Mouse (Mus musculus): ENCODE results near the gene Klf12.
"Not testable (repeated sequence)": the region's sequence is repeated elsewhere in the genome, so short reads cannot be mapped to it uniquely, and the experiment has no call there.

The Klf12 gene

DNA sequence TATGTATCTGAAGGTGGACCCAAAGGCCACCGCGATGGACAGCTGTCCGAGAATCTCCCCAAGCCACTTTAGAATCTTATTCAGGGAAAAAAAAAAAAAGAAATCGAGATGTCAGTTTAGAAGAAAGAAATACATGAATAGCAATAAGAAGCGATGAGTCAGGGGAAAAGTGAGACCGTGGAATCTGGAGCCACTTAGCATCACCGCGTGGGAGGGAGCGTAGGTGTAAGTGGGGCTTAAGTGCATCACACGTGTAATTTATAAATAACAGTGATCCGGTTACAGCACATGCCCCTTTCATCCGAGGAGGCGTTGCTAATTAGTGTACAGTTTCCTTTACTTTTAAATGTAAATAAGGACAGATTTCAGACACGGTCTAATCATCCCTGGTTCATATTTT, 390.4 kb downstream of the Klf12 start:
- no peak for DNase-seq (ENCODE audit: low read depth in 2 of 2, low spot score in 2 of 2)

DNA sequence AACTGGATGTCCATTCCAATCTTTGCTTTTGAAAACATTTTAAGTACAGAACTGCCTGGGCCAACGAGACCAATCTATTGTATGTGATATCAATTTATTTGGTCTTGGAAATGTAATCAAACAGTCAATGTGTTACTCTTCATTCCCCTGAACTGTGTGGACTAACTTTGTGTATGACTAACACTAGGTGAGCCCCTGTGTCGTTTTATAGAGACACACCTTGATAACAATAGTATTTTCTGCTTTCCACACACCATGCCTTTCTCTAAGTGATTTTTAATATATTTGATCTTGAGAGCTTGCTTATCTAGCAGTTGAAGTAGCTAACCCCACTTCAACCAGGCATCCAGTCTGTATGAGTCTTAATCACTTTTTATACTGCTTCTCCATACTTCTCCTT, 398.0 kb downstream of the Klf12 start:
- DNase-seq (ENCODE audit: low read depth in 2 of 2, low spot score in 2 of 2) = no peak

DNA sequence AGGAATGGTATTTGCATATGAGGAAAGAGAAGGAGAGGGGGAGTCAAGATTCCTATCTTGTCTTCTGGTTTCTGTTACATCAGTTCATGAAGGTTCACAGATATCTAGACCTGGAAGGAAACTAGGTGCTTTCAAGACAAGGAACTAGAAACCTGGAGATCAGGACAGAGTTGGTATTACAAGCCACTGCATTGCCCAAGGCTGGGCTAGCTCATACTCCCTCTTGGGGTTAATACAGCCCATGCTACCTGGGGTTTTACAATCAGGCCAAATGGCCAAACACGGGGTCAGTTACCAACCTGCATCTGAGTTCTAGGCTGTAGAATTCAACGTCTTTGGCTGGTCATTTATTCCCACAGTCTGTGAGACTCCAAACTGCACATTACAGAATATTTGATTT, 398.9 kb downstream of the Klf12 start:
- no peak for DNase-seq (ENCODE audit: low read depth in 2 of 2, low spot score in 2 of 2)

DNA sequence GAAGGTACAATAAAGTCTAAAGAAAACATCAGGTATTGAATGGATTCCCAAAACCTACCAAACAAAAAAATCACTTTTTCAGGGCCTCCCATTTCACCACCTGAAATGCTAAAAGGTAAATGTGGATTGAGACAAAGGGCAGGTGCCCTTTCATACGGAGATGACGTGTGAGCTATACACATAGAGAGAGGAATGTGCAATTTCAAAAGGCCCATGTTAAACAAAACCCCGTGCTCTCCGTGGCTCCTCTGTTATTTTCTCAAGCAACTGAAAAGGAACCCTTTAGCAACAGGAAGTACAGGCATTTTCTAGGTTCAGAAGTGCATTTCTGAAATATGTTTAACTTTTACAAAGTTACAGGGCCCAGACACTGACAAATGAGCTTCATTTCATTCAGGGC, 399.4 kb downstream of the Klf12 start:
- no peak for DNase-seq (ENCODE audit: low read depth in 2 of 2, low spot score in 2 of 2)

DNA sequence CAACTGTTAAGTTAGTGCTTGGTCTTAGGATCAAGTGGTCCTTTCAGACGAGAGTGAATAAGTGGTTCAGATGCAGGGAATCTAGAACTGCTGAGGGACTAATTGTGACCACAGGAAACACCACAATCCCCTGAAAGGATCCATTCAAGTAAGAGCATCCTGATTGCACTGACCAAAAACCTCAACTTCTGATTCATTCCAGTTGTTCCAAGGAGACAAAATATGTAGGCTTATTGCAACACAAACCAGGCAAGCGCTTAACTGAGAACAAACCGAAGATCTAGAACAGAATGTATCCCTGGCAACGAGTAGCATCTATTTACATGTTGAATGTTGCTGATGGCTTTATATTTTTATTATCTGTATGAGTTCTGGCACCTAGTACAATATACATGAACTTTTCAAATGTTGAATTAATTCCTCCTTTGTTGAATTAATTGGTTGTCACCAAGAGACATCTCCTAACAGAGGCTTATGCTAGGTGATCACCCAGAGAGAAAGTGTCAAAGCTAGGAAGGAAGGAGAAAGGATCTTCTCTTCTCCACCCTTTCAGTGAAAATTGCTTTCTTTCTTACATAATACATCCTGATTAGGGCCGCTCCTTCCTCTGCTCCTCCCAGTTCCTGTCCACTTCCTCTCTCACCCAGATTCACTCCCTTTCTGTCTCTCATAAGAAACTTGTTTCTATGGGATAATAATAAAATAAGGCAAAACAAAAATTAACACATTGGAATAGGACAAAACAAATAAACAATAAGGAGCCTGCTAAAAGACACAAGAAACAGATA, 407.5 kb downstream of the Klf12 start:
- no peak for DNase-seq (ENCODE audit: low read depth in 2 of 2, low spot score in 2 of 2)

DNA sequence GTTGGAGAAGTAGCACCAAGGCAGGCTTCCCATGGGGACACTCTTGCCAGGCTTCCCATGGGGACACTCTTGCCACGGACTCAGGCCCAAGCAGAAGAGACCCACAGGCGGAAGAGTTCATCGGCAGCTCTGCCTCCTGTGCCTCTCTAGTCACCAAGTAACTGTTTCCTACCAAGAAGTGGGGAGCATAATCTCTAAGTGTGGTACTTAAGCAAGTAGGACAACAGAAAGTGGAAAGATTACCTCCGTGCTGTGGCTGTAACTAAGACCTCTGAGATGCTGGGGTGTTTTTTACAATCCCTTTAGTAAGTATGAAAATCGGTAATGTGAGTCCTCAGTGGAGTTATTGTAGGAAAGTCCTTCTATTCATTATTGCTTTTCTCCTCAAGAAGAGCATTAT, 410.8 kb downstream of the Klf12 start:
- no peak for DNase-seq (ENCODE audit: low read depth in 2 of 2, low spot score in 2 of 2)

DNA sequence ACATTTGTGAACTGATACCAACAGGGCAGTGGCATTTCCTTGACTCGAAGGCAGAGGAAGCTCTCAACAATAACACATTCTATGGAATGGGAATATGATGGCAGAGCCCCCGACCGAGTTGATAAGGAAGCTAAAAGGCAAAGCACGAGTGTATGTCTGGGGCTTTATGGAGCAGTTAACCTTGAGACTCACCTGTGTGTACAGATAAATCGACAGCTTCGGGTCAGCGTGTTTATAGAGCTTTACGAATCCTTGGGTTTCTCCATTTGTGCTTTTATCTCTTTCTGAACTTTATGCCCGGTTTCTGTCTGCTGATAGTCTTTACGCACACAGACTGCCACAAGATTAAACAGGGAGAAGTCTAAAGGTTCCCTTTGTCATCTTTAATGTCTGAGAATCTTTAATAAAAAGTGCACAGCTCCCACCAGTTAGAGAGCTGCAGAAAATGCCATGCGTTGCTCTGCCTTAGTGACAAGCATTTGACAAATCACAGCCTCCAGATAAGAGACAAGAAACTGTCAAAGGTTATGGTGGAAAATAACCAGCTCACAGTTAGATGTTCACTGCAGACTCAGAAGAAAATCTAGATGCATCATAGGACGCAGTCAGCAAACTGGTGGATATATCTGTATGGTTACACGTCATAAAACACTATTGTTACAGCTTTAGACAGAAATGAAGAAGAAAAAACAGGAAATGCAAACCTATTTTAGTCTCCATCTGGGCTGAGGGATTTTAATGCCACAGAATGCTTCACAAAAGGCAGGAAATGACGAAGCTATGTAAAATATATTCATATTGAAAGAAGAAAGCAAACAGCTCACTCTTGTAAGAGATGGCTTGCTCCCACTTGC, 428.1 kb downstream of the Klf12 start:
- DNase-seq (ENCODE audit: low read depth in 2 of 2, low spot score in 2 of 2) = no peak

DNA sequence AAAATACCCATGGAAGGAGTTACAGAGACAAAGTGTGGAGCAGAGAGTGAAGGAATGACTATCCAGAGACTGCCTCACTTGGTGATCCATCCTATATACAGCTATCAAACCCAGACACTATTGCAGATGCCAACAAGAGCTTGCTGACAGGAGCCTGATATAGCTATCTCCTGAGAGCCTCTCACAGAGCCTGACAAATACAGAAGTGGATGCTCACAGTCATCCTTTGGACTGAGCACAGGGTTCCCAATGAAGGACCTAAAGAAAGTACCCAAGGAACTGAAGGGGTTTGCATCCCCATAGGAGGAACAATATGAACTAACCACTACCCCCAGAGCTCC, 430.0 kb downstream of the Klf12 start:
- DNase-seq (ENCODE audit: low read depth in 2 of 2, low spot score in 2 of 2) = not testable (repeated sequence)

DNA sequence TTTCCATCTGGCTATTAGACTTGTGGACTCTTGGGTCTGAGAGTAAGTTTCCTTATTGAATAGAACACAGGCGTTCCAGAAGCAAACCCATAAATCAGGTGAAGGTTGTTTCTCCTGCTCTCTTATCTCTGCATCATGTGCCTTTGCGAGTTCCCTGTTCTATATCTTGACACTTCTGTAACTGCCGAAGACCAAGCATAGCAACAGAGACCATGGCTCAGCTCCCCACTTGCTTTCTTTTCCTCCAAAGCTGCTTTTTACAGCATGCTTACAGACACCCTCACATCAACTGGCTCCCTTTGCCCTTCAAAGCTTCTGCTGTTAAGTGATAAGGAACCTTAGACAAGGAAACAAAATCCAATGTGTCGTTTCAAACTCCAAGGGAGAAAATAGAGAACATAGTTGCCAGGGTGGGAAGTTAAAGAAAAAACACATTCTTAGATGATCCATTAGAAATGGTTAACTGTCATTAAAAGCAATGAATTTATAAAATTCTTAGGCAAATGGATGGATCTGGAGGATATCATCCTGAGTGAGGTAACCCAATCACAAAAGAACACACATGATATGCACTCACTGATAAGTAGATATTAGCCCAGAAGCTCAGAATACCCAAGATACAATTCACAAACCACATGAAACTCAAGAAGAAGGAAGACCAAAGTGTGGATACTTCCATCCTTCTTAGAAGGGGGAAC, 430.6 kb downstream of the Klf12 start:
- not testable (repeated sequence) for DNase-seq (ENCODE audit: low read depth in 2 of 2, low spot score in 2 of 2)

DNA sequence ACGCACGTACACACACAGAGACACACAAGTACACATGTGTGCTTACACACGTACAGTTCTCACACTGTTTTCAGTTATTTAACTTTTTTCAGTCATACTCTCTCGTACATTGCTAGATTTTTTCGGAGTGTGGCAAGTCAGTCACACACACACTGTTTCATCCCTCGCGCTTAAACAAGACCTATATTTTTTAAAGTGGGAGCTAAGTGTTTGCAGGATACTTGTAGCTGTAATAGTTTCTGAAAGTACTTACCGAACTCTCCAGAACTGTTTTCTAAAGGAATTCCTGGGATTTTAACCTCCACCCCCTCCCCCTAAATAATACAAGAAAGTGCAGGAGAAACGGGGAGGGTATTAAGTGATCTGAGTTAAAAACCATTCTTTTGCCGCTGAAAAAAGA, 434.1 kb downstream of the Klf12 start:
- no peak for DNase-seq (ENCODE audit: low read depth in 2 of 2, low spot score in 2 of 2)

DNA sequence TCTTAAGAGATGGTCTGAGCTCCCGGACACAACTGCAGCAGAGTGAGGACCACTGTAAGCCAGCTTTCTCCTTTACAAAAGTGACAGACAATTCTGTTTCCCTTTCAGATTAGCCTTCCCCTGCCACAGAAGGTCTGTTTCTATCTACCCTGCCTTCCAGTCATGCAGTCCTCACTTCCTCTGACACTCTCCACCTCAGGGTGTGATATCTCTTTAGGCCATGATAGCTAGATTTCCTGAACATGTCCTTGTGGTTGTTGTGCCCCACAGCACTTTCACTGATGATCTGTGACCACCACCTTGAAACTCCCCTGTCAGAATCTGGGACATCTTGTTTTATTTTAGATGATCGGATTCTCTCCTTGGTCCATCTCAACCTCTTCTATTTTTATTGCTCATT, 437.0 kb downstream of the Klf12 start:
- no peak for DNase-seq (ENCODE audit: low read depth in 2 of 2, low spot score in 2 of 2)

DNA sequence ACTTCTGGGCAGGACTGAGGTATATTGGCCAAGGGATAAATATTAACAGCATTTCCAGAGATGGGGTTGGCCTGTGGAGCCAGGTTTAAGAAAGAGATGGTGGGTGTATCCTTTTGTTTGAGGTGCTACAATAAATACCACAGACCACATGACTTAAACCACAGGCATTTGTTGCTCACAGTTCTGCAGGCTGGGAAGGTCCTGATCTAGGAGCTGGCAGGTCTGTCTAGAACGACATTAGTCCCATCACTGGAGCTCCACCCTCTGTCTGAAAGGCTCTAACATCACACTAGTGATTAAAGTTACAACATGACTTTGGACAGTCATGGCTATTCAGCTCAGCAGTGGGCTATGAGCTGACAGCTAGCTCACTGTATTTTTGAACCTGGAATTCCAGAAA, 457.8 kb downstream of the Klf12 start:
- no peak for DNase-seq (ENCODE audit: low read depth in 2 of 2, low spot score in 2 of 2)
